Mouse (Mus musculus): ENCODE measurements around the gene Cdh5. TPM values are rescaled to one million over a fixed set of nuclear protein-coding genes. Genes with fewer than 3 reads are reported as not detected.
"Not testable (repeated sequence)": the region's sequence is repeated elsewhere in the genome, so short reads cannot be mapped to it uniquely, and the experiment has no call there.

Gene Cdh5
- polyA plus RNA-seq, 1 experiment from 2014 or later = 19.8 TPM

GRCm38 (mm10) chr8:104087091-104087490, 14.3 kb upstream of the Cdh5 start:
- DNase-seq (ENCODE audit: low spot score) = no peak
- H3K36me3 ChIP-seq (ENCODE audit: control insufficient read depth, insufficient read depth, low read length) = no peaks in the 10 kb centered on the region
- H3K9me3 ChIP-seq (ENCODE audit: control insufficient read depth, low read length) = no peaks in the 10 kb centered on the region
- WGBS = 32% methylated on average over 1 of the region's 1 CpGs
- H3K9ac ChIP-seq (ENCODE audit: low read length) = no peak overlapping the region
- no peaks in the 10 kb centered on the region for H3K27me3 ChIP-seq (ENCODE audit: control insufficient read depth, insufficient read depth, low read length)
- no peak overlapping the region for H3K4me3 ChIP-seq (ENCODE audit: low read depth, low read length)
- ATAC-seq (ENCODE audit: insufficient read depth, low FRiP score, low TSS enrichment) = no peak
- no peak overlapping the region for H3K4me2 ChIP-seq (ENCODE audit: low read depth)
- no peaks in the 10 kb centered on the region for H3K4me1 ChIP-seq (ENCODE audit: control insufficient read depth, insufficient read depth, low read length)
- no peak overlapping the region for H3K27ac ChIP-seq (ENCODE audit: low read depth, low read length)

- H3K27me3 ChIP-seq (ENCODE audit: control insufficient read depth, insufficient read depth, low read length); H3K9me3 ChIP-seq (ENCODE audit: control insufficient read depth, low read length); H3K9ac ChIP-seq (ENCODE audit: low read length); DNase-seq (ENCODE audit: low spot score); H3K4me2 ChIP-seq (ENCODE audit: low read depth); H3K4me3 ChIP-seq (ENCODE audit: low read depth, low read length); ATAC-seq (ENCODE audit: insufficient read depth, low FRiP score, low TSS enrichment); H3K36me3 ChIP-seq (ENCODE audit: control insufficient read depth, insufficient read depth, low read length); H3K27ac ChIP-seq (ENCODE audit: low read depth, low read length); H3K4me1 ChIP-seq (ENCODE audit: control insufficient read depth, insufficient read depth, low read length): not testable (repeated sequence)
Measured at GRCm38 (mm10) chr8:104087878-104088277, 13.5 kb upstream of the Cdh5 start.

GRCm38 (mm10) chr8:104088881-104089280, 12.5 kb upstream of the Cdh5 start:
- H3K36me3 ChIP-seq (ENCODE audit: control insufficient read depth, insufficient read depth, low read length) = no peaks in the 10 kb centered on the region
- no peaks in the 10 kb centered on the region for H3K27me3 ChIP-seq (ENCODE audit: control insufficient read depth, insufficient read depth, low read length)
- H3K4me2 ChIP-seq (ENCODE audit: low read depth) = no peak overlapping the region
- H3K9me3 ChIP-seq (ENCODE audit: control insufficient read depth, low read length) = no peaks in the 10 kb centered on the region
- H3K9ac ChIP-seq (ENCODE audit: low read length) = no peak overlapping the region
- DNase-seq (ENCODE audit: low spot score) (no peak), ATAC-seq (ENCODE audit: insufficient read depth, low FRiP score, low TSS enrichment) (no peak)
- H3K4me3 ChIP-seq (ENCODE audit: low read depth, low read length) = no peak overlapping the region
- 76% methylated on average over 3 of the region's 3 CpGs for WGBS
- no peak overlapping the region for H3K27ac ChIP-seq (ENCODE audit: low read depth, low read length)
- H3K4me1 ChIP-seq (ENCODE audit: control insufficient read depth, insufficient read depth, low read length) = no peaks in the 10 kb centered on the region

- peak overlapping the region; percentile 29; the same call in 1 of the 2 replicates for H3K4me2 ChIP-seq (ENCODE audit: low read depth)
- H3K27me3 ChIP-seq (ENCODE audit: control insufficient read depth, insufficient read depth, low read length); H3K4me1 ChIP-seq (ENCODE audit: control insufficient read depth, insufficient read depth, low read length); H3K36me3 ChIP-seq (ENCODE audit: control insufficient read depth, insufficient read depth, low read length); H3K4me3 ChIP-seq (ENCODE audit: low read depth, low read length); H3K9ac ChIP-seq (ENCODE audit: low read length); H3K27ac ChIP-seq (ENCODE audit: low read depth, low read length); H3K9me3 ChIP-seq (ENCODE audit: control insufficient read depth, low read length): not testable (repeated sequence)
- WGBS = 10% methylated on average over 24 of the region's 24 CpGs
- DNase-seq (ENCODE audit: low spot score) (peak; percentile 35), ATAC-seq (ENCODE audit: insufficient read depth, low FRiP score, low TSS enrichment) (peak; percentile 31; the same call in 1 of the 2 replicates)
Measured at GRCm38 (mm10) chr8:104090993-104091900, 10.2 kb upstream of the Cdh5 start.

- no peak overlapping the region for H3K4me3 ChIP-seq (ENCODE audit: low read depth, low read length)
- H3K9ac ChIP-seq (ENCODE audit: low read length) = no peak overlapping the region
- 38% methylated on average over 7 of the region's 7 CpGs for WGBS
- ATAC-seq (ENCODE audit: insufficient read depth, low FRiP score, low TSS enrichment) (no peak), DNase-seq (ENCODE audit: low spot score) (no peak)
- no peaks in the 10 kb centered on the region for H3K9me3 ChIP-seq (ENCODE audit: control insufficient read depth, low read length)
- H3K36me3 ChIP-seq (ENCODE audit: control insufficient read depth, insufficient read depth, low read length) = no peaks in the 10 kb centered on the region
- no peak overlapping the region for H3K4me2 ChIP-seq (ENCODE audit: low read depth)
- no peak overlapping the region for H3K27ac ChIP-seq (ENCODE audit: low read depth, low read length)
- H3K4me1 ChIP-seq (ENCODE audit: control insufficient read depth, insufficient read depth, low read length) = no peaks in the 10 kb centered on the region
- H3K27me3 ChIP-seq (ENCODE audit: control insufficient read depth, insufficient read depth, low read length) = no peaks in the 10 kb centered on the region
Measured at GRCm38 (mm10) chr8:104093336-104093735, 8.1 kb upstream of the Cdh5 start.

- H3K4me1 ChIP-seq (ENCODE audit: control insufficient read depth, insufficient read depth, low read length) = no peaks in the 10 kb centered on the region
- no peaks in the 10 kb centered on the region for H3K36me3 ChIP-seq (ENCODE audit: control insufficient read depth, insufficient read depth, low read length)
- no peak overlapping the region for H3K4me3 ChIP-seq (ENCODE audit: low read depth, low read length)
- H3K4me2 ChIP-seq (ENCODE audit: low read depth) = no peak overlapping the region
- no peak overlapping the region for H3K27ac ChIP-seq (ENCODE audit: low read depth, low read length)
- H3K9me3 ChIP-seq (ENCODE audit: control insufficient read depth, low read length) = no peaks in the 10 kb centered on the region
- no peaks in the 10 kb centered on the region for H3K27me3 ChIP-seq (ENCODE audit: control insufficient read depth, insufficient read depth, low read length)
- WGBS = 61% methylated on average over 9 of the region's 9 CpGs
- no peak overlapping the region for H3K9ac ChIP-seq (ENCODE audit: low read length)
- ATAC-seq (ENCODE audit: insufficient read depth, low FRiP score, low TSS enrichment) (no peak), DNase-seq (ENCODE audit: low spot score) (no peak)
Measured at GRCm38 (mm10) chr8:104095595-104095994, 5.8 kb upstream of the Cdh5 start.

- no peaks in the 10 kb centered on the region for H3K36me3 ChIP-seq (ENCODE audit: control insufficient read depth, insufficient read depth, low read length)
- ATAC-seq (ENCODE audit: insufficient read depth, low FRiP score, low TSS enrichment) (no peak), DNase-seq (ENCODE audit: low spot score) (no peak)
- no peaks in the 10 kb centered on the region for H3K27me3 ChIP-seq (ENCODE audit: control insufficient read depth, insufficient read depth, low read length)
- no peak overlapping the region for H3K9ac ChIP-seq (ENCODE audit: low read length)
- no peaks in the 10 kb centered on the region for H3K9me3 ChIP-seq (ENCODE audit: control insufficient read depth, low read length)
- H3K4me1 ChIP-seq (ENCODE audit: control insufficient read depth, insufficient read depth, low read length) = no peaks in the 10 kb centered on the region
- 56% methylated on average over 10 of the region's 10 CpGs for WGBS
- H3K4me2 ChIP-seq (ENCODE audit: low read depth) = no peak overlapping the region
- H3K4me3 ChIP-seq (ENCODE audit: low read depth, low read length) = no peak overlapping the region
- H3K27ac ChIP-seq (ENCODE audit: low read depth, low read length) = no peak overlapping the region
Measured at GRCm38 (mm10) chr8:104096644-104097043, 4.8 kb upstream of the Cdh5 start.

- DNase-seq (ENCODE audit: low spot score) (no peak), ATAC-seq (ENCODE audit: insufficient read depth, low FRiP score, low TSS enrichment) (peak; percentile 10; the same call in 1 of the 2 replicates)
- no peak overlapping the region for H3K9ac ChIP-seq (ENCODE audit: low read length)
Measured at GRCm38 (mm10) chr8:104098671-104099346, 2.6 kb upstream of the Cdh5 start.

More at GRCm38 (mm10) chr8:104098671-104099346, 2.6 kb upstream of the Cdh5 start:
- H3K9me3 ChIP-seq (ENCODE audit: control insufficient read depth, low read length) = no peaks in the 10 kb centered on the region
- no peak overlapping the region for H3K4me2 ChIP-seq (ENCODE audit: low read depth)
- H3K36me3 ChIP-seq (ENCODE audit: control insufficient read depth, insufficient read depth, low read length) = no peaks in the 10 kb centered on the region
- 45% methylated on average over 6 of the region's 6 CpGs for whole genome bisulfite sequencing
- H3K27me3 ChIP-seq (ENCODE audit: control insufficient read depth, insufficient read depth, low read length) = no peaks in the 10 kb centered on the region
- no peak overlapping the region for H3K4me3 ChIP-seq (ENCODE audit: low read depth, low read length)
- no peak overlapping the region for H3K27ac ChIP-seq (ENCODE audit: low read depth, low read length)
- H3K4me1 ChIP-seq (ENCODE audit: control insufficient read depth, insufficient read depth, low read length) = no peaks in the 10 kb centered on the region

Measured in neural tube, embryonic 11.5 days (tissue).